Mouse (Mus musculus): ENCODE results near the gene Phactr4. TPM values are rescaled to one million over a fixed set of nuclear protein-coding genes. Genes with fewer than 3 reads are reported as not detected.

Phactr4 gene
- polyA plus RNA-seq, 1 experiment from 2014 or later: 22.5 TPM

GRCm38 (mm10) chr4:132354571-132354970 is 67.7 kb downstream of the Phactr4 start:
- Histone ChIP-seq H3K27me3 (ENCODE audit: poor library complexity, severe bottlenecking) (no peaks in the 10 kb centered on the region), H3K36me3 (replicated peaks) (peaks cover 67% of the 10 kb centered on the region), H3K27ac (no peak overlapping the region), H3K4me1 (peaks cover 22% of the 10 kb centered on the region), H3K4me3 (no peak overlapping the region; the same call in 1 of the 2 replicates), H3K9me3 (no peaks in the 10 kb centered on the region)
- no peak for DNase-seq (ENCODE audit: extremely low spot score, low spot score)
- 89% methylated on average over 4 of the region's 4 CpGs for WGBS

DNA sequence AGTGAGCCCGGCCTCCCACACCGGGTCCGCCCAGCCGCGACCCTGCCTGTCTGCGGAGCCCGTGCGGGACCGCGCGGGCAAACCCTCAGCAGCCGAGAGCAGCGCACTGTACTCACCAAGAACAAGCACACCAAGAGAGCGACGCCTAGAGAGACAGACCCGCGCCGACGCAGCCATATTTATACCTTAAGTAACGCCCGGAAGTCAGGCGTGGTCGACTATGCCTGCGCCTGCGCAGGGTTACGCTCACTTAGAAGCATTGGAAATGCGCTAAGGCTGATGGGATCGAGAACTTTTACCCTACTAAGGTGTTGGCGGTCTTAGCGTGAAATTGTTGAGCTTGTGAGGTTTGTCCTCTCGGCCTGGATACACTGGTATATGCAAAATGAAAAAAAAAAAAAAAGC is 68.8 kb downstream of the Phactr4 start, which contains the start of gene Rcc1:
TSS of gene Rcc1 (minus strand) at position 125 of the 405 bp plus-strand sequence.
- Histone ChIP-seq H3K36me3 (replicated peaks) (peaks cover 57% of the 10 kb centered on the region), H3K27ac (peak within 1 kb of the TSS; percentile 92), H3K4me1 (peaks cover 22% of the 10 kb centered on the region), H3K9me3 (no peaks in the 10 kb centered on the region), H3K4me3 (peak within 1 kb of the TSS; percentile 78), H3K27me3 (ENCODE audit: poor library complexity, severe bottlenecking) (no peaks in the 10 kb centered on the region)
- 0% methylated on average over 31 of the region's 31 CpGs for WGBS
- peak; percentile 91 for DNase-seq (ENCODE audit: extremely low spot score, low spot score)

- DNase-seq (ENCODE audit: extremely low spot score, low spot score): no peak
- WGBS: 0% methylated on average over 14 of the region's 14 CpGs
- Histone ChIP-seq H3K36me3 (replicated peaks) (peaks cover 50% of the 10 kb centered on the region), H3K4me3 (peak overlapping the region; percentile 78), H3K4me1 (peaks cover 24% of the 10 kb centered on the region), H3K9me3 (no peaks in the 10 kb centered on the region), H3K27ac (peak overlapping the region; percentile 92), H3K27me3 (ENCODE audit: poor library complexity, severe bottlenecking) (no peaks in the 10 kb centered on the region)
Observed at GRCm38 (mm10) chr4:132352739-132353138, 69.5 kb downstream of the Phactr4 start.

DNA sequence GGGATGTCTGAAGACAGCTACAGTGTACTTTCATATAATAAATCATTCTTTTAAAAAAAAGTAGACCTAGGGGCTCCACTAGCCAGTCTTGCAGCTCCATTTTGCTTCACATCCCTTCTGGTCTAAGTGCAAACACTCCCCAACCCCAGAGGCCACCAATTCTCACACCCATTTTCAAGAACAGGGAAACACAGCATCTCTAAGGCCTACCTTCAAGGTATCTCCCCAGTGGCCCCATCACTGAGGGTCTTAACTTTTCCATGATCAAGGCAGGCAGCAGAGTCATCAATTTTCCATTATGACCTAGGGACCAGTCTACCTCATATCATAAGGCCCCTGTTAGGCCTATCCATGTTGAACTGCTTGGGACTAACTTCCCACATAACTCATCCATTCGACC is 70.9 kb downstream of the Phactr4 start:
- peak overlapping the region; percentile 92 for H3K27ac ChIP-seq
- H3K4me3 ChIP-seq: peak overlapping the region; percentile 78
- H3K27me3 ChIP-seq (ENCODE audit: poor library complexity, severe bottlenecking): no peaks in the 10 kb centered on the region
- H3K4me1 ChIP-seq: peaks cover 28% of the 10 kb centered on the region
- WGBS: 22% methylated on average over 1 of the region's 1 CpGs
- DNase-seq (ENCODE audit: extremely low spot score, low spot score): no peak
- no peaks in the 10 kb centered on the region for H3K9me3 ChIP-seq
- peaks cover 38% of the 10 kb centered on the region for H3K36me3 ChIP-seq (replicated peaks)

GRCm38 (mm10) chr4:132350854-132351253 is 71.4 kb downstream of the Phactr4 start:
- Histone ChIP-seq H3K27me3 (ENCODE audit: poor library complexity, severe bottlenecking) (no peaks in the 10 kb centered on the region), H3K9me3 (no peaks in the 10 kb centered on the region), H3K36me3 (replicated peaks) (peaks cover 32% of the 10 kb centered on the region), H3K27ac (no peak overlapping the region), H3K4me1 (peaks cover 28% of the 10 kb centered on the region), H3K4me3 (peak overlapping the region; percentile 78; the same call in 1 of the 2 replicates)
- no peak for DNase-seq (ENCODE audit: extremely low spot score, low spot score)
- WGBS: 57% methylated on average over 3 of the region's 3 CpGs

DNA sequence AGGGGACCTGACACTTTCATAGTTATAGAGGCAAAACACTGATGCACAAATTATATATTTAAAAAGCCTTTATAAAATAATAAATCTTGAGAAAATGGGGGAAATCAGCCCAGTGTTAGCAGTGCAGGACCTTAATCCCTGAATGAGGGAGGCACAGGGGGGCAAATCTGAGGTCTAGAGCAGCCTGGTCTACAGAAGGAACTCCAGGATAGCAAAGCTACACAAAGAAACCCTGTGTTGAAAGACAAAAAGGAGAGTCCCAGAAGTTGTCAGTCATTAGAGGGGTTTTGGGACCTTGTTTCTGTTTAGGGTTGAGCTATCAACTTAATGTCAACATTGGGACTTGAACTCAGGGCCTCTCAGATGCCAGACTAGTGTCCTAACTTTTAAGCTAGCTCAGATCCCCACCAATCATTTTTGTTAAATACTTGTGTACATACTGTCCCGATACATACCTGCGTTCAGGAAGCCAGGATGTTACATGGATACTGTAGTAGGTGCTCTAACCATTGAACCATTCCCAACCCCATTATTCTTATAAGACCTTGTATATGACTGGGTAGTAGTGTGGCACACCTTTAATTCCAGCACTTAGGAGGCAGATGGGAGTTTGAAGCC is 72.1 kb downstream of the Phactr4 start:
- DNase-seq (ENCODE audit: extremely low spot score, low spot score): no peak
- peaks cover 32% of the 10 kb centered on the region for H3K36me3 ChIP-seq (replicated peaks)
- peaks cover 28% of the 10 kb centered on the region for H3K4me1 ChIP-seq
- H3K27me3 ChIP-seq (ENCODE audit: poor library complexity, severe bottlenecking): no peaks in the 10 kb centered on the region
- no peaks in the 10 kb centered on the region for H3K9me3 ChIP-seq
- H3K27ac ChIP-seq: no peak overlapping the region
- WGBS: 27% methylated on average over 2 of the region's 2 CpGs
- 0 out of 2 replicates have a peak overlapping the region, but pooled peaks have one; percentile 16 for H3K4me3 ChIP-seq

DNA sequence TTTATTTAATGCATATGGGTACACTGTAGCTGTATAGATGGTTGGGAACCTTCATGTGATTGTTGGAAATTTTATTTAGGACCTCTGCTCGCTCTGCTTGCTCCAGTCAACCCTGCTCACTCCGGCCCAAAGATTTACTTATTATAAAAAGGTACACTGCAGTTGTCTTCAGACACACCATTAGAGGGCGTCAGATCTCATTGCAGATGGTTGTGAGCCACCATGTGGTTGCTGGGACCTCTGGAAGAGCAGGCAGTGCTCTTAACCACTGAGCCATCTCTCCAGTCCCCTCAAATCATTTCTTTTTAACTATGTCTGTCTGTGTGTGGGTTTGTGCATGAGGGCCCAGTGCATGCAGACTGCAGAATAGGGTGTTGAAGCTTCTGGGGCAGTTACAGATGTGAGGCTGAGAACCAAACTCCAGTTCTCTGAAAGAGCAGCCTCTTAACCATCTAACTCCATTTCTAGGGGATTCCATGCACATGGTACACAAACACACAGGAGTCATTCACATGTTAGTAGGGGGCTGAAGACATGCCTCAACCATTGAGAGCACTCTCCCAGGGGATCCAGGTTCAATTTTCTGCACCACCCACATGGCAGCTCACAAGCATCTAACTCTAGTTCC is 72.7 kb downstream of the Phactr4 start:
- Histone ChIP-seq H3K27ac (no peak overlapping the region), H3K36me3 (replicated peaks) (peaks cover 32% of the 10 kb centered on the region), H3K27me3 (ENCODE audit: poor library complexity, severe bottlenecking) (no peaks in the 10 kb centered on the region), H3K9me3 (no peaks in the 10 kb centered on the region), H3K4me3 (no peak overlapping the region), H3K4me1 (peaks cover 30% of the 10 kb centered on the region)
- DNase-seq (ENCODE audit: extremely low spot score, low spot score): no peak
- WGBS: 62% methylated on average over 3 of the region's 3 CpGs

DNA sequence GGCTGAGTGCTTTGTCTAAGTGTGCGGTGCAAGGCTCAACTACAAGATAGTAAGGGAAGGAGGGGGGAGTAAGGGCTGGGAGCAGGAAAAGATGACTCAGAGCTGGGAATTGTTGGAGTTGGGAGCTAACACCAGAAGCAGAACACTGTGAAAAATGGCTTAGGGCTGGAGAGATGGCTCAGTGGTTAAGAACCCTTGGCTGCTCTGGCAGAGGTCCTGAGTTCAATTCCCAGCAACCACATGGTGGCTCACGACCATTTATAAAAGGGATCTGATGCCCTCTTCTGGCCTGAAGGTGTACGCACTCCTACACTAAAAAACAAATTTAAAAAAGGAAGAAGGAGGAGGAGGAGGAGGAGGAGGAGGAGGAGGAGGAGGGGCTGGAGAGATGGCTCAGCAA is 75.6 kb downstream of the Phactr4 start:
- DNase-seq (ENCODE audit: extremely low spot score, low spot score): no peak
- WGBS: 65% methylated on average over 3 of the region's 3 CpGs
- H3K36me3 ChIP-seq (replicated peaks): peaks cover 37% of the 10 kb centered on the region

GRCm38 (mm10) chr4:132346261-132346660 is 76.0 kb downstream of the Phactr4 start:
- no peak overlapping the region for H3K4me3 ChIP-seq
- peaks cover 37% of the 10 kb centered on the region for H3K36me3 ChIP-seq (replicated peaks)
- no peaks in the 10 kb centered on the region for H3K9me3 ChIP-seq
- WGBS: 87% methylated on average over 4 of the region's 4 CpGs
- H3K27me3 ChIP-seq (ENCODE audit: poor library complexity, severe bottlenecking): no peaks in the 10 kb centered on the region
- H3K4me1 ChIP-seq: peaks cover 34% of the 10 kb centered on the region
- no peak overlapping the region for H3K27ac ChIP-seq
- DNase-seq (ENCODE audit: extremely low spot score, low spot score): no peak

More for the DNA sequence above, 75.6 kb downstream of the Phactr4 start:
- H3K4me1 ChIP-seq: peaks cover 38% of the 10 kb centered on the region
- no peak overlapping the region for H3K4me3 ChIP-seq
- H3K9me3 ChIP-seq: no peaks in the 10 kb centered on the region
- H3K27me3 ChIP-seq (ENCODE audit: poor library complexity, severe bottlenecking): no peaks in the 10 kb centered on the region
- no peak overlapping the region for H3K27ac ChIP-seq

DNA sequence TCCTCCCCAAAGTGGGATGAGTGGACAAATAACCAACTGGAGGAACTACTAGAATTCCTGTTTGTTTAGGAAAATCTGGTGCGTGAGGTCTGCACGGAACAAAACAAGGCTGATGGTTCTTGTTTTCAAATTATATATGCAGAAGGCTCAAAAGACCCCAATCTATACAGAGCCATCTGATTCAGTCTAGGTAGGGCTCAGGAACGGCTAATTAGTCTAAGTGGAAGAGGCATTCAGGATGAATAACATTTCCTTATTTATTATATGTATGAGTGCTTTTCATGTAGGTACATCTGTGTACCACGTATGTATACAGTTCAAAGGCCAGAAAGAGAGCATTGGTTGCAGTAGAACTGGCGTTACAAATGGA is 76.5 kb downstream of the Phactr4 start:
- Histone ChIP-seq H3K36me3 (replicated peaks) (peaks cover 37% of the 10 kb centered on the region), H3K9me3 (no peaks in the 10 kb centered on the region), H3K4me1 (peaks cover 30% of the 10 kb centered on the region), H3K27me3 (ENCODE audit: poor library complexity, severe bottlenecking) (no peaks in the 10 kb centered on the region), H3K27ac (peak overlapping the region; percentile 97; the same call in 1 of the 2 replicates), H3K4me3 (peak overlapping the region; percentile 84)
- no peak for DNase-seq (ENCODE audit: extremely low spot score, low spot score)
- 50% methylated on average over 5 of the region's 5 CpGs for WGBS

DNA sequence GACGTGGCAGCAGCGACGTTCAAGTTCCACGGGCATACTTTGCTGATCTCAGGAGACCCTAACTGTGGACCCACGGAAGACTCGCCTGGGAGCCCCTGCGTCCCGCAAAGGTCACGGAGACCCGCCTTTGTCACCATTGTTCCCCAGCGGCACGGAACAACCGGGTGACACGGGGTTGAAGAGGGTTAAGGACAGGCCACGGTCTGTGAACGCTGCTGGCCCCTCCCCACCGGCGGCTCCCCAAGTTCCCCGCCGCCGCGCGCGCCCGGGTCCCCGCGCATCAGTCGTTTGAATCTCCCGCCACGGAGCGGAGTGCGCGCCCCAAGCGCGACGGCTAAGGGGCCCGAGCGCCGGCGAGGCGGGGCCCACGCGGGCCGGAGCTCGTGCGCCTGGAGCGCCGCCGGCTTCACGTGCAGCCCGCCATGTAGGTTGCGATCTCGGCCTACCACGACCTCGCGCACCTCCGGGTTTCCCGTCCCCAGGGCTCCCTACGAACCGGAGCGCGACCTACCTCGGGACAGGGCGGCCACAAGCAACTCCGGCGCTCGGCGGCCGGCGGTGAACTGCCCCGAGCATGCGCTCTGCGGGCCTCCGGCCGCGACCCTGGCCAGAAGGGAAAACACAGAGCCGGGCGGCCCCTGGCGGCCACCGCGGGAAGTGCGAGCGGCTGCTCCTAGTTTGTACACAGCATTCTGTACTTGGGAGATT is 77.0 kb downstream of the Phactr4 start:
- H3K4me1 ChIP-seq: peaks cover 30% of the 10 kb centered on the region
- peaks cover 37% of the 10 kb centered on the region for H3K36me3 ChIP-seq (replicated peaks)
- under 1% methylated on average over 83 of the region's 83 CpGs for WGBS
- peak overlapping the region; percentile 97 for H3K27ac ChIP-seq
- H3K27me3 ChIP-seq (ENCODE audit: poor library complexity, severe bottlenecking): no peaks in the 10 kb centered on the region
- H3K9me3 ChIP-seq: no peaks in the 10 kb centered on the region
- DNase-seq (ENCODE audit: extremely low spot score, low spot score): peak; percentile 92
- peak overlapping the region; percentile 84 for H3K4me3 ChIP-seq

DNA sequence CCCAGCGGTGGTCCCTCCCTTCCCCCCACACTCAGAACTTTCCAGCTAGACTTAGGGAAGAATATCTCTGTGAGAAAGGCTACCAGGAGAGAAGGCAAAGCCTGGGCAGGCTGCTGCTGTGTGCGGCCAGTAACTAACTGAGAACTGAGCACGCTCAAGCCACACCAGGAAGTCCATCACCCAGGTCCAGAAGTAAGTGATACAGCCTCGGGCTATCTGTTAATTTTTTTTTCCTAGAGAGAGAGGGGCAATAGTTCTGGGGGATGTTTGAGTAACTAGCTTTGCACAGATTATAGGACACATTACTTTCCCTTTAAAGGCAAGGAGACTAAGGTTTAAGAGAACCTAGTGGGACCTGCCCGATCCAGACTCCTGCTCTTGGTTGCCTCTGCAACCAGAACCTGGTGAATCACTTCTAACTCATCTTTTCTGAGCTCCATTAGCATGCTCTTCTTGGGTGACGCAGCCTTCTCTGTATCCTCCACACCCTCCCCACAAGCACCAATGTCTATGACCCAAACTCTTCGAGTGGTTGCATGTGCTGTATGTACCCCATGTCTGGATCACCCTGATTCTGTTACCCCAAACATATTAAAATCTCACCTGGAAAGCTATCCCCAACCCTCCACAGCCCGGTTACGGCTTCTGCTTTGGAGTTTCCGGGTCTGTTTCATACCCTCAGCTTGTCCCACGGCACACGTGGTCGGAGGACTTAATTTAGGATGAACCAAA is 77.7 kb downstream of the Phactr4 start:
- DNase-seq (ENCODE audit: extremely low spot score, low spot score): peak; percentile 46
- Histone ChIP-seq H3K4me3 (peak overlapping the region; percentile 84), H3K36me3 (replicated peaks) (peaks cover 38% of the 10 kb centered on the region), H3K27me3 (ENCODE audit: poor library complexity, severe bottlenecking) (no peaks in the 10 kb centered on the region), H3K4me1 (peaks cover 30% of the 10 kb centered on the region), H3K27ac (peak overlapping the region; percentile 97), H3K9me3 (no peaks in the 10 kb centered on the region)
- WGBS: 9% methylated on average over 13 of the region's 13 CpGs

All from forebrain, embryonic 10.5 days (tissue).